Mouse (Mus musculus) stomach, embryonic 16.5 days (tissue): Measurements from ENCODE around the gene Pard6b. TPM values are rescaled to one million over a fixed set of nuclear protein-coding genes. Genes with fewer than 3 reads are reported as not detected.
"Not testable (repeated sequence)": the region's sequence is repeated elsewhere in the genome, so short reads cannot be mapped to it uniquely, and the experiment has no call there.

ENCODE experiments used
- ATAC-seq: fragments of 200-750 bp; cut with Nextera tagmentation; 2 replicates; pipeline ENCODE4 v1.8.0; 2017; ENCODE audit warnings: moderate number of reproducible peaks, moderate TSS enrichment; ENCODE audit not compliant: insufficient read depth, low FRiP score
- H3K27ac ChIP-seq: fragments of 300-500 bp; sonication (generic); 2 replicates; pipeline ENCODE4 v1.5.1; 2014; ENCODE audit warnings: low read length
- H3K27me3 ChIP-seq: fragments of 300-500 bp; sonication (generic); 2 replicates; pipeline ENCODE4 v1.6.1; 2014; ENCODE audit warnings: low read length, control low read depth, mixed read lengths; ENCODE audit not compliant: control insufficient read depth, insufficient read depth
- H3K36me3 ChIP-seq: fragments of 300-500 bp; sonication (generic); 2 replicates; pipeline ENCODE4 v1.6.1; 2014; ENCODE audit warnings: low read length; ENCODE audit not compliant: control insufficient read depth, insufficient read depth
- H3K4me1 ChIP-seq: fragments of 300-500 bp; sonication (generic); 2 replicates; pipeline ENCODE4 v1.6.1; 2014; ENCODE audit warnings: low read length, control low read depth, mixed read lengths; ENCODE audit not compliant: control insufficient read depth, insufficient read depth
- H3K4me2 ChIP-seq: fragments of 300-500 bp; sonication (generic); 2 replicates; pipeline ENCODE4 v1.6.1; 2014; ENCODE audit warnings: low read depth, low read length, mixed read lengths
- H3K4me3 ChIP-seq: fragments of 300-500 bp; sonication (generic); replicated peaks from 2 replicates; pipeline ENCODE4 v1.5.1; 2014; ENCODE audit warnings: mild to moderate bottlenecking, low read length
- H3K9ac ChIP-seq: fragments of 300-500 bp; sonication (generic); 2 replicates; pipeline ENCODE4 v1.6.1; 2014; ENCODE audit warnings: low read length
- H3K9me3 ChIP-seq: fragments of 300-500 bp; sonication (generic); replicated peaks from 2 replicates; pipeline ENCODE4 v1.6.1; 2016; ENCODE audit warnings: low read length, control low read depth; ENCODE audit not compliant: control insufficient read depth
- WGBS: fragments of 180-500 bp; shearing (Covaris S2); extraction: QIAGEN DNeasy Blood & Tissue Kit; methylation state at CpG from one replicate; pipeline ENCODE4 v1.1.7; 2014; 5-methylcytosine and 5-hydroxymethylcytosine counted together
- polyA plus RNA-seq: library from polyadenylated mRNA; unstranded; fragments of >200 nt; fragmentation: Nextera tagmentation; extraction: Ambion mirVana; gene quantifications from 2 replicates; pipeline ENCODE4 v1.2.1, GENCODE M21; 2015

The Pard6b gene
- polyA plus RNA-seq, 1 experiment from 2014 or later = 8.3 TPM

DNA sequence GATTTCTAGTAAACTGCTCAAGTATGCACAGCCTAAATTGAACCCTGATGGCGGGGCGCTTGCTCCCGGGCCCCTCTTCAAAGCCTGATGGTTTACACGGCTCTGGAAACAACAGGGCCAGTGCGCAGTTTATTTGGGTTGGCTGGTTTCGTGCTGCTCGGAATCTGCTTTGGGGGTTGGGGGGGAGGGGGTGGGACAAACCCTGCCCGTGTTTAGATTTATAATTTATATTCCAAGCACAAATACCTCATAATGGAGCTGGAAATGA, 24.2 kb upstream of the Pard6b start:
- no peaks in the 10 kb centered on the region for H3K36me3 ChIP-seq
- H3K9ac ChIP-seq = no peak overlapping the region
- no peak overlapping the region for H3K27ac ChIP-seq
- 0 out of 2 replicates have a peak, but pooled peaks cover 8% of the 10 kb centered on the region for H3K9me3 ChIP-seq
- peaks cover 8% of the 10 kb centered on the region; the same call in 1 of the 2 replicates for H3K4me1 ChIP-seq
- ATAC-seq = no peak
- H3K27me3 ChIP-seq = no peaks in the 10 kb centered on the region
- H3K4me2 ChIP-seq = no peak overlapping the region
- no peak overlapping the region for H3K4me3 ChIP-seq
- WGBS = 25% methylated on average over 8 of the region's 8 CpGs

DNA sequence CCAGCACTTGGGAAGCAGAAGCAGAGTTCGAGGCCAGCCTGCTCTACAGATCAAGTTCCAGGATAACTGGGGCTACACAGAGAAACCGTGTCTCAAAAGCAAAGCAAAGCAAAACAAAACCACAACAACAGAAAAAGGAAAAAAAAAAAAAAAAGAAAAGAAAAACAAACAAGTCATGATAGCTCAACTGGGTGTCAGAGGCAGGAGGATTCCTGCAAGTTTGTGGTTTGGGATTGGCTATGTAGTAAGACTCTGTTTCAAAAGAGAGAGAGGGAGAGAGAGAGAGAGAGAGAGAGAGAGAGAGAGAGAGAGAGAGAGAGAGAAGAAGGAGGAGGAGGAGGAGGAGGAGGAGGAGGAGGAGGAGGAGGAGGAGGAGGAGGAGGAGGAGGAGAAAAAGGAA, 22.9 kb upstream of the Pard6b start:
- H3K36me3 ChIP-seq = not testable (repeated sequence)
- 75% methylated on average over 2 of the region's 2 CpGs for WGBS

DNA sequence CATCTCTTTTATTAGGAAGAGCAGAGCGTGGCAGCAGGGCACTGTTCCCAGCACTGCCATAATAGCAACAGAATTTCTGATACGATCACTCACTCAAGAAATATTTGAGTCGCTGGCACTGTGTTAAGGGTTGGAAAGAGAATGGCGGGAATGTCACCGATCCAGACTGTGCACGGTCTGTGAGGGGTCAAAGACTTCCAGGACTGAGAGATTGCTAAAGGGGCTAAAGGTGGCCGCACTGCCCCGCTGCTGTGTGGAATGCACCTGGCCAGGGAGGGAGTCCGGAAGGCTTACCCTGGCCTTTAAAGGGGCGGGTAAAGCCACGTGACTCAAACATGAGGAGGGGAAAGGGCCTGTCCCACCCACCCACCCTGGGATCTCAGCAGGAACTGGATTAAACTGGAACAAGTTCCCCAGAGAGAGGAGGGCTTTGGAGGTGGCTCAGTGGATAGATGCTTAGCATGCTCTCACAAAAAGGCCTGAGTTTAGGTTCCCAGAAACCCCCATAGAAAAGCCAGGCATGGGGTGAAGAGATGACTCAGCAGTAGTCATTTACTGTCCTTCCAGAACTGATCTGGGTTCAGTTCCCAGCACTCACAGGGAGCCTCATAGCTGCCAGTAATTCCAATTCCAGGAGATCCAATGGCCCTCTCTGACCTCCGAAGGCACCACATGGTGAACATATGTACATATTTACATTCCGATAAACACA, 22.2 kb upstream of the Pard6b start:
- Histone ChIP-seq H3K27ac (no peak overlapping the region), H3K4me2 (no peak overlapping the region), H3K9me3 (0 out of 2 replicates have a peak, but pooled peaks cover 8% of the 10 kb centered on the region), H3K27me3 (no peaks in the 10 kb centered on the region), H3K9ac (0 out of 2 replicates have a peak overlapping the region, but pooled peaks have one; percentile 41), H3K4me3 (no peak overlapping the region), H3K4me1 (peaks cover 8% of the 10 kb centered on the region; the same call in 1 of the 2 replicates), H3K36me3 (no peaks in the 10 kb centered on the region)
- ATAC-seq = no peak
- 29% methylated on average over 13 of the region's 13 CpGs for WGBS

More for the DNA sequence above, 22.9 kb upstream of the Pard6b start:
- H3K9ac ChIP-seq, H3K4me1 ChIP-seq, ATAC-seq, H3K27me3 ChIP-seq, H3K9me3 ChIP-seq, H3K27ac ChIP-seq, H3K4me3 ChIP-seq, H3K4me2 ChIP-seq: not testable (repeated sequence)

DNA sequence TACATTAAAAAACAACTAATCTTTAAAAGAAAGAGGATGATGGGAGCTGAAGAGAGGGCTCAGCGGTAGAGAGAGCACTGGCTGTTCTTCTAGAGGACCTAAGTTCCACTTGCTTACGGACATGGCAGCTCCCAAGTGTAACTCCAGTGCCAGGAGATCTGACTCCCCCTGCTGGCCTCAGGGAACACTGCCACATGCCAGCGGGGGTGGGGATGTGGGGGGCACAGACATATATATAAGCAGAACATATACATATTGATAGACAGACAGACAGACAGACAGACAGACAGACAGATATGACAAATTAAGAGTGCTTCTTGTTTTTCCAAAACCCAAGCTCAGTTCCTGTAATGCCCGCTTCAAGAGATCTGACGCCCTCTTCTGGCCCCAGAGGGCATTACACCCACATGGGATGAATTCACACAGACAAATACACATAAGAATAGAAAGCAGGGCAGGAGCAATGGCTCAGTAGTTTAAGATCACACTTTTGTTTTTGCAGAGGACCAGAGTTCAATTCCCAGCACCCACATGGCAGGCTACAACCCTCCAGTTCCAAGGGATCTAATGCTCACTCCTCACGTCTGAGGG, 21.5 kb upstream of the Pard6b start:
- H3K36me3 ChIP-seq = no peaks in the 10 kb centered on the region
- no peak overlapping the region for H3K27ac ChIP-seq
- H3K9ac ChIP-seq = no peak overlapping the region
- H3K27me3 ChIP-seq = no peaks in the 10 kb centered on the region
- no peak overlapping the region for H3K4me2 ChIP-seq
- 0 out of 2 replicates have a peak, but pooled peaks cover 8% of the 10 kb centered on the region for H3K9me3 ChIP-seq
- no peak overlapping the region for H3K4me3 ChIP-seq
- 65% methylated on average over 6 of the region's 6 CpGs for WGBS
- no peak for ATAC-seq
- peaks cover 8% of the 10 kb centered on the region; the same call in 1 of the 2 replicates for H3K4me1 ChIP-seq

DNA sequence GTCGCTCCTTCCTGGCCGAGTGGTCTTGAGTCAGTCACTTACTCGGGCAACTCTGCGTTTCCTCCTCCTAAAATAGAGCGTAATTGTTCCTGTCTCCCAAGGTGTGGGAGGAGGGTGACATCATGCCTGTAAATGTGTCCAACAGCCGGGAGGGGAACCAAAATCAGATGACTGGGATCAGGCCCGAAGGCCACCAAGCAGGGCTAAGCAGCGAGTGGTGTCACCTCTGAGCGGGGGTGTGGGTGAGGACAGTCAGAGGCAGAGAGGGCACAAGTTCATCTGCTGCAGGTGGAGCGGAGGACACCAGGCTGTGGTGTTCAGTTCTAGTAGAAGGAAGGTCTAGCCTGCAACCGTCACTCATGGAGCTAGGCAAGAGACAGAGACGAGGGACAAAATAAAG, 17.1 kb upstream of the Pard6b start:
- H3K4me1 ChIP-seq = 0 out of 2 replicates have a peak, but pooled peaks cover under 1% of the 10 kb centered on the region
- ATAC-seq = no peak
- no peak overlapping the region for H3K4me2 ChIP-seq
- H3K27me3 ChIP-seq = no peaks in the 10 kb centered on the region
- H3K9ac ChIP-seq = no peak overlapping the region
- H3K9me3 ChIP-seq = 0 out of 2 replicates have a peak, but pooled peaks cover 8% of the 10 kb centered on the region
- 87% methylated on average over 12 of the region's 12 CpGs for WGBS
- H3K36me3 ChIP-seq = no peaks in the 10 kb centered on the region
- no peak overlapping the region for H3K27ac ChIP-seq
- no peak overlapping the region for H3K4me3 ChIP-seq

DNA sequence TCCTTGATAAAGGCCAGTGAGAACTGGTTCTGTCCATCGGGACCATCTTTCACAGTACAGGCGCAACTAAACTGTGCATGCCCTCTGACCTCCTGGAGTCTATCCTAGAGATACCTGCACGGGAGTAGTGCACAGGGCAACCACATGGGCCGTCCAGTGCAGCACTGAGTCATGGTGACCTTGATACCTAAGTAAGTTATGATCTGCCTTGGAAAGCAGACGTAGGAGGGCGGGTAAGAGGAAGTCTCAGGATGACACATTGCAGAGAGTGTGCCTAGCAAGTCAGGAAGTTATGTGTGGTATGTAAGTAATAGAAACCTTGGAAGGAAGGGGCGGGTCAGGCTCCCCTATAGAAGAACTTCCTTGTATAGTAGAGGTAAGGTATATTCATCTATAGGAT, 15.3 kb upstream of the Pard6b start:
- no peak overlapping the region for H3K27ac ChIP-seq
- ATAC-seq = peak; percentile 69; the same call in 1 of the 2 replicates

DNA sequence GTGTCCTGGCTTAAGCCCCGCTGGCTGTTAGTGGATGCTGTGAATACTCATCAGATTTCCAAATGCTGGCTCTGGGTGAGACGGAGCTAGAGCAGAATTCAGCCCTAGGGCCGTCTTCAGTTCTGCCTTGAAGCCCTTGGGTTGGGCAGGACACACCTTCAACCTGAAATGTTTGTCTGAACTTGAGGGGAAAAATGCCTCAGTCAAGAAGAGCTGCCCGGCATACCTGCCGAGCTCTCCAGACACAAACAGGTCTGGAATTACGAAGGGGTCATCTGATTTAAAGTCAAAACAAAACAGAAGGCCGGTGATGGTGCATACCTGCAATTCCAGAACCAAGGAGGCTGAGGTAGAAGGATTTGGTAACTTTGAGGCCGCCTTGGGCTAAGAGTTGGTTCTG, 14.0 kb upstream of the Pard6b start:
- no peak for ATAC-seq
- H3K4me1 ChIP-seq = no peaks in the 10 kb centered on the region
- no peaks in the 10 kb centered on the region for H3K36me3 ChIP-seq
- H3K9ac ChIP-seq = no peak overlapping the region
- H3K27ac ChIP-seq = no peak overlapping the region; the same call in 1 of the 2 replicates
- 54% methylated on average over 8 of the region's 8 CpGs for WGBS
- no peaks in the 10 kb centered on the region for H3K9me3 ChIP-seq
- no peak overlapping the region for H3K4me2 ChIP-seq
- no peaks in the 10 kb centered on the region for H3K27me3 ChIP-seq
- no peak overlapping the region for H3K4me3 ChIP-seq

More for the DNA sequence above, 15.3 kb upstream of the Pard6b start:
- H3K4me2 ChIP-seq = no peak overlapping the region
- 0 out of 2 replicates have a peak, but pooled peaks cover 4% of the 10 kb centered on the region for H3K9me3 ChIP-seq
- no peaks in the 10 kb centered on the region for H3K4me1 ChIP-seq
- H3K27me3 ChIP-seq = no peaks in the 10 kb centered on the region
- H3K36me3 ChIP-seq = no peaks in the 10 kb centered on the region
- no peak overlapping the region for H3K9ac ChIP-seq
- no peak overlapping the region for H3K4me3 ChIP-seq
- WGBS = 57% methylated on average over 7 of the region's 7 CpGs

DNA sequence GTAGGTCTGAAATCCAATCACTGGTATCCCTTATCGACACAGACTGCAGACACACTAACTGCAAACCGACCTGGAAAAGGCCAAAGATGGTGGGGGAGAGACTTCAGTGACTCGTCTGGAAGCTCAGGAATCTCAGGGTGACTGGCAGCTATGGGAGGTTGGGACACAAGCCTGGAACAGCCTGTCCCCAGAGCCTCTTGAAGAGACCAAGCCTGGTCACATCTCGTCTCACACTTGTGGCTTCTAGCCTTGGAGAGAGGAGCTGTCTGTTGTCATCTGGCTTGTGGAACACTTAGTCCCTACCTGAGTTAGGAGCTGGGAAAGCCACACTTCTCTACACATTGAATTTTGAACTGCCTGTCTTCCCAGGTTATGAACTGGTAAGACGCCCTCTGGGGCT, 10.4 kb upstream of the Pard6b start:
- H3K4me3 ChIP-seq = no peak overlapping the region
- peaks cover 11% of the 10 kb centered on the region for H3K4me1 ChIP-seq
- H3K27me3 ChIP-seq = no peaks in the 10 kb centered on the region
- WGBS = 51% methylated on average over 5 of the region's 5 CpGs
- no peaks in the 10 kb centered on the region for H3K9me3 ChIP-seq
- no peak overlapping the region for H3K9ac ChIP-seq
- H3K36me3 ChIP-seq = no peaks in the 10 kb centered on the region
- ATAC-seq = no peak
- H3K27ac ChIP-seq = no peak overlapping the region
- no peak overlapping the region for H3K4me2 ChIP-seq

DNA sequence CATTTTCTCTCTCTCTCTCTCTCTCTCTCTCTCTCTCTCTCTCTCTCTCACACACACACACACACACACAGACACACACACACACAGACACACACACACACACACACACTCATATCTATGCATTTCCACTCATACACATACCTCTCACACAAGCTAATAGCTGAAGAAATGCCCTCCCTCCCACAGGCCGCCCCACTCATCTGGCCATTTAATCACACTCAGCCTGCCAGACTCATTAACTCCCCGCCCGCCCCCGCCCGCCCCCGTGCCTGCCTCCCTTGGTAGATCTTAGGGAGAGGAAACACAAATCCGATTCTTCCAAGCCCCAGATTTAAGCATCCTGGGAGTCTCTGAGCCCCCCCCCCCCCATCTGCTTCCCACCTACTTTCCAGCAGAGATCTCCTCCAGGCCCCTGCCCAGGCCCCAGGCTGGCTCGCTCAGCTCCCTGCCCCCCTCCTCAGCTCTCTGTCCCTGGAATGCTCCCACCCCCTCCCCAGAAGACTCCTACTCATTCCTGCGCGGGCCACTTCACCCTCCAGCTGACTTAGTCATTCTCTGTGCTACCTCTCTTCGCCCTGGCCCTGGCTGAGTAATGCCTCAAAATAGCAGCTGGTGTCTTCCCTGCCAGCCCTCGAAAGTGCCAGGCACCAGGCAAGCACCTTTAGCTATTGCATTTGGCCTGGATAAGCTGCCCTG, 8.2 kb upstream of the Pard6b start:
- 8% methylated on average over 12 of the region's 12 CpGs for WGBS
- Histone ChIP-seq H3K4me2 (no peak overlapping the region), H3K27me3 (no peaks in the 10 kb centered on the region), H3K4me3 (no peak overlapping the region), H3K27ac (peak overlapping the region; percentile 16; the same call in 1 of the 2 replicates), H3K9me3 (no peaks in the 10 kb centered on the region), H3K9ac (peak overlapping the region; percentile 14; the same call in 1 of the 2 replicates), H3K4me1 (peaks cover 13% of the 10 kb centered on the region), H3K36me3 (no peaks in the 10 kb centered on the region)
- peak; percentile 75 for ATAC-seq
